Mouse (Mus musculus) CH12.LX (cell line): ENCODE data around the gene Tbc1d10a.

Source experiments
- CTCF ChIP-seq, 2 experiments: IDR thresholded peaks in 1 of 2; conservative IDR thresholded peaks in 1 of 2; 2 replicates each; pipeline ENCODE4 v1.5.1; 2011 to 2012; ENCODE audit warnings: low read depth in 2 of 2, low read length in 2 of 2, improper control_type of control experiment in 1 of 2, inconsistent platforms in 1 of 2, mild to moderate bottlenecking in 1 of 2, moderate library complexity in 1 of 2
- HCFC1 ChIP-seq: IDR thresholded peaks from 2 replicates; pipeline ENCODE4 v1.6.1; 2012; ENCODE audit warnings: low read depth, mild to moderate bottlenecking, inconsistent platforms, low read length, improper control_type of control experiment
- MAZ ChIP-seq: IDR thresholded peaks from 2 replicates; pipeline ENCODE4 v1.6.1; 2012; ENCODE audit warnings: low read depth, mild to moderate bottlenecking, inconsistent platforms, low read length, improper control_type of control experiment, moderate library complexity
- MXI1 ChIP-seq: IDR thresholded peaks from 2 replicates; pipeline ENCODE4 v1.6.1; 2011; ENCODE audit warnings: mild to moderate bottlenecking, low read depth, low read length, improper control_type of control experiment
- MYC ChIP-seq: IDR thresholded peaks from 2 replicates; pipeline ENCODE4 v1.6.1; 2011; ENCODE audit warnings: low read depth, mild to moderate bottlenecking, improper control_type of control experiment, low read length
- NRF1 ChIP-seq: IDR thresholded peaks from 2 replicates; pipeline ENCODE4 v1.6.1; 2014; ENCODE audit warnings: low read depth, mild to moderate bottlenecking, inconsistent platforms, low read length, improper control_type of control experiment, moderate library complexity
- POLR2A ChIP-seq: IDR thresholded peaks from 2 replicates; pipeline ENCODE4 v1.6.1; 2011; ENCODE audit warnings: low read depth, mild to moderate bottlenecking, improper control_type of control experiment, low read length
- POLR2AphosphoS2 ChIP-seq: IDR thresholded peaks from 2 replicates; pipeline ENCODE4 v1.6.1; 2011; ENCODE audit warnings: low read depth, low read length, improper control_type of control experiment
- RAD21 ChIP-seq: IDR thresholded peaks from 2 replicates; pipeline ENCODE4 v1.6.1; 2011; ENCODE audit warnings: low read depth, mild to moderate bottlenecking, low read length, improper control_type of control experiment, moderate library complexity
- SIN3A ChIP-seq: IDR thresholded peaks from 2 replicates; pipeline ENCODE4 v1.6.1; 2012; ENCODE audit warnings: low read length, improper control_type of control experiment, inconsistent platforms
- TBP ChIP-seq: conservative IDR thresholded peaks from 2 replicates; pipeline ENCODE4 v1.6.1; 2011; ENCODE audit warnings: low read depth, low read length, improper control_type of control experiment
- ZMIZ1 ChIP-seq: IDR thresholded peaks from 2 replicates; pipeline ENCODE4 v1.6.1; 2012; ENCODE audit warnings: low read depth, mild to moderate bottlenecking, inconsistent platforms, low read length, improper control_type of control experiment

DNA sequence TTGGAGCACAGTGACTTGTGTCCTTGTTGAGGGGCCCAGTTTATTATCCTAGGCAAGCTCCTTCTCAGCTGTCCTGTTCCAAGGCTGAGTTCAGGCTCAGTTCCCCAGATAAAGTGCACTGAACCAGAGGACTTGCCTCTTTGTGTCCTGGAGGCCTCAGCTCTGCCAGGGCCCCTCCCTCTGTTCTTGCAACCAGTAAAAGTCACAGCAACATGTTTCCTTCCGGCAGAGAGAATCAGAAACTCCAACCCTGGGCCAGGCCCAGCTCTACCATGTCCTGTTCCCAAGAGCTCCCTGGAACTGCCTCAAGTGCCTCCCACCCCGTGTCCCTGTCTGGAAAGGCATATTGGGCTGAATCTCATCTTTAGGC, 17.1 kb downstream of the Tbc1d10a start:
- peak; percentile 49 for TF ChIP-seq POLR2A
- no peak for TF ChIP-seq MXI1
- TF ChIP-seq MAZ: peak; percentile 68; the same call in 1 of the 2 replicates
- no peak for TF ChIP-seq NRF1
- TF ChIP-seq CTCF (conservative IDR thresholded peaks at IDR 0.05 in 1 of 2, IDR thresholded peaks at IDR 0.05 in 1 of 2; ENCODE audit: low read depth in 2 of 2, low read length in 2 of 2): no peak
- no peak for TF ChIP-seq HCFC1
- TF ChIP-seq TBP: peak; percentile 47; the same call in 1 of the 2 replicates
- no peak for TF ChIP-seq POLR2AphosphoS2
- no peak for TF ChIP-seq MYC
- TF ChIP-seq ZMIZ1: no peak
- TF ChIP-seq SIN3A: no peak
- TF ChIP-seq RAD21: no peak
